Mouse (Mus musculus) ES-E14 (cell line): ENCODE data around the gene Amtn. TPM values are rescaled to one million over a fixed set of nuclear protein-coding genes. Genes with fewer than 3 reads are reported as not detected.
"Not testable (repeated sequence)": the region's sequence is repeated elsewhere in the genome, so short reads cannot be mapped to it uniquely, and the experiment has no call there.

Experiments
- DNase-seq: peaks from one replicate; pipeline ENCODE4 v3.0.0-alpha.2; 2013; ENCODE audit warnings: low read depth, low spot score
- H3K27ac ChIP-seq: 2 replicates; pipeline ENCODE4 v1.5.1; 2012; ENCODE audit warnings: low read depth, mild to moderate bottlenecking, low read length, moderate library complexity, mixed read lengths; ENCODE audit not compliant: poor library complexity, insufficient read depth, severe bottlenecking
- H3K36me3 ChIP-seq: 2 replicates; pipeline ENCODE4 v1.6.1; 2012; ENCODE audit warnings: mild to moderate bottlenecking, low read length, moderate library complexity, mixed read lengths; ENCODE audit not compliant: control insufficient read depth, poor library complexity, insufficient read depth, severe bottlenecking
- H3K4me1 ChIP-seq, 2 experiments: fragments of 150-350 bp in 1 of 2; sonication (generic) in 1 of 2; 2 replicates each; pipeline ENCODE4 v1.6.1; 2012; ENCODE audit warnings: low read length in 2 of 2, mild to moderate bottlenecking in 1 of 2, mixed read lengths in 1 of 2; ENCODE audit not compliant: control insufficient read depth in 2 of 2, insufficient read depth in 2 of 2, poor library complexity in 1 of 2
- H3K4me3 ChIP-seq, 2 experiments: fragments of 150-350 bp in 1 of 2; sonication (generic) in 1 of 2; 2 replicates each; pipeline ENCODE4 v1.5.1; 2012; ENCODE audit warnings: low read length in 2 of 2, low read depth in 1 of 2, mild to moderate bottlenecking in 1 of 2, mixed read lengths in 1 of 2; ENCODE audit not compliant: insufficient read depth in 1 of 2, poor library complexity in 1 of 2, severe bottlenecking in 1 of 2
- H3K9ac ChIP-seq: 2 replicates; pipeline ENCODE4 v1.6.1; 2012; ENCODE audit warnings: low read depth, mild to moderate bottlenecking, low read length, mixed read lengths; ENCODE audit not compliant: poor library complexity, insufficient read depth, severe bottlenecking
- H3K9me3 ChIP-seq: fragments of 150-350 bp; sonication (generic); 2 replicates; pipeline ENCODE4 v1.6.1; 2012; ENCODE audit warnings: low read depth, mild to moderate bottlenecking, low read length; ENCODE audit not compliant: control insufficient read depth, insufficient read depth
- CHD2 ChIP-seq: IDR thresholded peaks from 2 replicates; pipeline ENCODE4 v1.6.1; 2014; ENCODE audit warnings: mild to moderate bottlenecking, low read depth, low read length, inconsistent platforms
- HCFC1 ChIP-seq: IDR thresholded peaks from 2 replicates; pipeline ENCODE4 v1.6.1; 2012; ENCODE audit warnings: low read length, inconsistent platforms, borderline replicate concordance; ENCODE audit not compliant: insufficient read depth
- MAFK ChIP-seq: IDR thresholded peaks from 2 replicates; pipeline ENCODE4 v1.6.1; 2014; ENCODE audit warnings: mild to moderate bottlenecking, low read depth, low read length, inconsistent platforms; ENCODE audit not compliant: insufficient read depth
- ZC3H11A ChIP-seq: IDR thresholded peaks from 2 replicates; pipeline ENCODE4 v1.6.1; 2012; ENCODE audit warnings: low read depth, mild to moderate bottlenecking, inconsistent platforms, low read length, borderline replicate concordance
- ZNF384 ChIP-seq: IDR thresholded peaks from 2 replicates; pipeline ENCODE4 v1.6.1; 2012; ENCODE audit warnings: low read depth, low read length, inconsistent platforms
- in situ Hi-C, 2 experiments: fragments of 600-800 bp; cut with MboI; formaldehyde crosslinking; loops; one replicate each; pipeline ENCODE4 v1.15.1; 2025; ENCODE audit warnings: low sequenced_read_pairs in 2 of 2, inconsistent platforms in 1 of 2; ENCODE audit not compliant: unreplicated experiment in 2 of 2
- total RNA-seq: library from RNA; depleted of rRNA; stranded (reverse); fragments of 300-350 nt; gene quantifications from 2 replicates; pipeline ENCODE4 v1.2.3, GENCODE M21; 2012

Amtn gene
- total RNA-seq, 1 experiment, result not detected

GRCm38 (mm10) chr5:88372563-88372962 is 3.3 kb upstream of the Amtn start:
- Histone ChIP-seq H3K36me3 (no peaks in the 10 kb centered on the region), H3K4me3 (no peak overlapping the region), H3K9me3 (no peaks in the 10 kb centered on the region), H3K27ac (no peak overlapping the region), H3K9ac (no peak overlapping the region), H3K4me1 (no peaks in the 10 kb centered on the region)
- in situ Hi-C loops, result no loop called here
- TF ChIP-seq MAFK, result no peak
- TF ChIP-seq HCFC1, result no peak
- TF ChIP-seq ZNF384, result no peak
- no peak for TF ChIP-seq CHD2
- TF ChIP-seq ZC3H11A, result no peak
- DNase-seq, result no peak

GRCm38 (mm10) chr5:88391960-88392359 is 16.1 kb downstream of the Amtn start:
- H3K4me3 ChIP-seq, H3K4me1 ChIP-seq, H3K9ac ChIP-seq, H3K9me3 ChIP-seq, DNase-seq, H3K27ac ChIP-seq, in situ Hi-C loops, H3K36me3 ChIP-seq: not testable (repeated sequence)

GRCm38 (mm10) chr5:88398581-88398980 is 22.7 kb downstream of the Amtn start:
- in situ Hi-C loops, result no loop called here
- Histone ChIP-seq H3K4me1 (peaks cover 0 to 3% of the 10 kb centered on the region in 2 experiments; a peak in 1 of 4 replicates), H3K4me3 (no peak overlapping the region), H3K9ac (no peak overlapping the region), H3K9me3 (no peaks in the 10 kb centered on the region), H3K27ac (no peak overlapping the region), H3K36me3 (no peaks in the 10 kb centered on the region)
- TF ChIP-seq ZNF384 (no peak), HCFC1 (no peak)
- DNase-seq, result no peak

- Histone ChIP-seq H3K4me3 (no peak overlapping the region), H3K27ac (no peak overlapping the region), H3K9me3 (no peaks in the 10 kb centered on the region), H3K36me3 (no peaks in the 10 kb centered on the region), H3K9ac (no peak overlapping the region), H3K4me1 (peaks cover 0 to 3% of the 10 kb centered on the region in 2 experiments; a peak in 1 of 4 replicates)
- in situ Hi-C loops, result no loop called here
- DNase-seq, result peak; percentile 57
- TF ChIP-seq HCFC1 (no peak), MAFK (no peak), CHD2 (no peak), ZC3H11A (peak; percentile 57; the same call in 1 of the 2 replicates), ZNF384 (peak; percentile 99)
Observed at GRCm38 (mm10) chr5:88399849-88400248, 23.9 kb downstream of the Amtn start.

- in situ Hi-C loops, result no loop called here
- DNase-seq, result no peak
- H3K9ac ChIP-seq, result no peak overlapping the region
- H3K4me1 ChIP-seq, result peaks cover 0 to 3% of the 10 kb centered on the region in 2 experiments; a peak in 1 of 4 replicates
- no peaks in the 10 kb centered on the region for H3K36me3 ChIP-seq
- no peak overlapping the region for H3K27ac ChIP-seq
- no peaks in the 10 kb centered on the region for H3K9me3 ChIP-seq
- TF ChIP-seq CHD2, result no peak
- no peak for TF ChIP-seq MAFK
- no peak for TF ChIP-seq ZNF384
- no peak for TF ChIP-seq ZC3H11A
- no peak for TF ChIP-seq HCFC1
- H3K4me3 ChIP-seq, result no peak overlapping the region
Observed at GRCm38 (mm10) chr5:88401464-88401863, 25.6 kb downstream of the Amtn start.
